Comparison of ENCODE assay signal across 9 mouse cellular contexts in genomic region chr16:35465808-35466351, GRCm38 (mm10). TPM values are rescaled to one million over a fixed set of nuclear protein-coding genes. Genes with fewer than 3 reads are reported as not detected.
DNase-seq lines count a peak whose midpoint lies in the region; ATAC-seq and TF ChIP-seq lines count a peak whose summit lies in the region.
"Had no signal": no experiment of that assay in that cellular context is flagged by ENCODE, and none has a peak within 500 bp of the region (broad histone marks: within the 10 kb centered on the region; RNA-seq: fewer than 3 reads in every experiment).

No protein-coding gene starts in this region.

- peak; percentile 67 for DNase-seq in adrenal gland, postnatal 10 days
- DNase-seq in adrenal gland, postnatal 25 days, result no peak
- DNase-seq in left cerebral cortex, postnatal 4 days, result peak; percentile 64
- no peak for DNase-seq in left cerebral cortex, adult 2 months (ENCODE audit: extremely low spot score in 1 of 2, low spot score in 2 of 2)
- peak; percentile 51 to 72 for DNase-seq in heart, adult 2 months
- DNase-seq in kidney, postnatal 14 days, result peak; percentile 69
- no peak for DNase-seq in urinary bladder, postnatal 4 days (ENCODE audit: low spot score in 2 of 2)
- DNase-seq in midbrain, embryonic 14.5 days, result no peak
- DNase-seq: lung, embryonic 14.5 days had no signal

- 44% methylated on average over 4 of the region's 4 CpGs for WGBS in heart, adult 2 months
- WGBS in midbrain, embryonic 14.5 days, result 79% methylated on average over 4 of the region's 4 CpGs

- TF ChIP-seq CTCF in left cerebral cortex, adult 2 months (IDR thresholded peaks at IDR 0.05), result no peak
- no peak for TF ChIP-seq CTCF in heart, adult 2 months (IDR thresholded peaks at IDR 0.05)

- no peaks in the 10 kb centered on the region for H3K27me3 ChIP-seq in heart, adult 2 months (ENCODE audit: control insufficient read depth, insufficient read depth, low read length)
- H3K27me3 ChIP-seq in midbrain, embryonic 14.5 days (ENCODE audit: control insufficient read depth, insufficient read depth, low read length), result no peaks in the 10 kb centered on the region

- TF ChIP-seq POLR2A in heart, adult 2 months (IDR thresholded peaks at IDR 0.05; ENCODE audit: insufficient read depth, low read depth, low read length), result no peak

- no peaks in the 10 kb centered on the region for H3K79me2 ChIP-seq in heart, adult 2 months (replicated peaks; ENCODE audit: control insufficient read depth, insufficient read depth, low read length)

- peak; percentile 56; the same call in 1 of the 2 replicates for TF ChIP-seq EP300 in heart, adult 2 months (IDR thresholded peaks at IDR 0.05; ENCODE audit: insufficient read depth, low read depth, low read length)

- intact Hi-C loops in left cerebral cortex, postnatal 4 days (cut with DNase I), result no loop called here
- intact Hi-C loops in left cerebral cortex, adult 2 months (cut with DNase I), result no loop called here
- intact Hi-C loops in heart, adult 2 months (cut with DNase I), result no loop called here

- H3K9me3 ChIP-seq in midbrain, embryonic 14.5 days (ENCODE audit: control insufficient read depth, low read length), result no peaks in the 10 kb centered on the region

- no peaks in the 10 kb centered on the region for H3K36me3 ChIP-seq in heart, adult 2 months (ENCODE audit: control insufficient read depth, insufficient read depth, low read length)
- no peaks in the 10 kb centered on the region for H3K36me3 ChIP-seq in midbrain, embryonic 14.5 days (ENCODE audit: control insufficient read depth, insufficient read depth, low read length)

- no peak overlapping the region for H3K27ac ChIP-seq in left cerebral cortex, adult 2 months
- peak overlapping the region; percentile 65 for H3K27ac ChIP-seq in heart, adult 2 months
- H3K27ac ChIP-seq in midbrain, embryonic 14.5 days (replicated peaks; ENCODE audit: low read depth, low read length), result no peak overlapping the region

- ATAC-seq in midbrain, embryonic 14.5 days (ENCODE audit: low FRiP score, low TSS enrichment), result no peak

- no peak overlapping the region for H3K4me2 ChIP-seq in midbrain, embryonic 14.5 days (ENCODE audit: low read length)
- H3K4me2 ChIP-seq: lung, embryonic 14.5 days had no signal

- H3K9ac ChIP-seq in heart, adult 2 months (ENCODE audit: low read depth, low read length), result no peak overlapping the region
- no peak overlapping the region for H3K9ac ChIP-seq in midbrain, embryonic 14.5 days (replicated peaks; ENCODE audit: low read length)
- H3K9ac ChIP-seq: lung, embryonic 14.5 days had no signal

- H3K4me3 ChIP-seq in left cerebral cortex, adult 2 months, result no peak overlapping the region
- H3K4me3 ChIP-seq in heart, adult 2 months, result no peak overlapping the region
- H3K4me3 ChIP-seq in midbrain, embryonic 14.5 days (replicated peaks; ENCODE audit: low read depth, low read length), result no peak overlapping the region

- peaks cover 7% of the 10 kb centered on the region; the same call in 1 of the 2 replicates for H3K4me1 ChIP-seq in heart, adult 2 months (ENCODE audit: control insufficient read depth, insufficient read depth, low read length)
- peaks cover 8% of the 10 kb centered on the region for H3K4me1 ChIP-seq in midbrain, embryonic 14.5 days (ENCODE audit: control insufficient read depth, insufficient read depth, low read length)

RNA-seq across cellular contexts. Expression of gene Pdia5, which starts 24.8 kb away (rescaled TPM):
- 10 to 100 TPM; 22.6 to 27.0 TPM for total RNA-seq in adrenal gland, postnatal 10 days (2021)
- total RNA-seq in adrenal gland, postnatal 25 days (2021), result 15.1 and 21.7 TPM in 2 replicates
- total RNA-seq in left cerebral cortex, postnatal 4 days (2021), result 1 to 10 TPM; 6.6 to 7.4 TPM
- total RNA-seq in left cerebral cortex, adult 2 months (2021), result 1 to 10 TPM; 3.4 to 4.6 TPM
- total RNA-seq in heart, adult 2 months (2021), result 1 to 10 TPM; 4.1 to 5.0 TPM
- polyA plus RNA-seq in heart, adult 2 months (2012; rRNA removed), result 4.4 and 4.8 TPM in 2 replicates
- 6.2 and 7.6 TPM in 2 replicates for polyA plus RNA-seq in midbrain, embryonic 14.5 days (2014; fragmentation: Nextera tagmentation; extraction: Ambion mirVana)

Comparison
In these comparisons a context has a peak if more than half of its experiments do, and no peak if none do; other contexts are left out.
1. DNase-seq: peak in adrenal gland, postnatal 10 days (single experiment), left cerebral cortex, postnatal 4 days (single experiment), heart, adult 2 months (2 of 2) and kidney, postnatal 14 days (single experiment); none in adrenal gland, postnatal 25 days (single experiment), left cerebral cortex, adult 2 months (0 of 2), urinary bladder, postnatal 4 days (0 of 2) and midbrain, embryonic 14.5 days (single experiment).